Mouse (Mus musculus) erythroblast, adult 5-6 weeks (primary cell): Measurements from ENCODE around the gene Adamts2. TPM values are rescaled to one million over a fixed set of nuclear protein-coding genes. Genes with fewer than 3 reads are reported as not detected.

Experiments used
- ATAC-seq: replicated peaks from 2 replicates; pipeline ENCODE4 v1.8.0; 2016; ENCODE audit warnings: moderate number of reproducible peaks, mild to moderate bottlenecking, moderate TSS enrichment, inconsistent platforms; ENCODE audit not compliant: poor library complexity, low FRiP score, severe bottlenecking
- total RNA-seq, 2 experiments: library from RNA; stranded (forward) in 1 of 2; stranded (reverse) in 1 of 2; fragments of 150-400 nt in 1 of 2; fragments of 200-764, 138-1000 nt in 1 of 2; gene quantifications; 2 replicates each; pipeline versions ENCODE4 v1.2.3 to v1.2.4; 2015 to 2017; ENCODE audit warnings: low replicate concordance in 2 of 2

Gene Adamts2
- total RNA-seq, 2 experiments from 2014 or later, result 0.09 TPM; not detected in 1

DNA sequence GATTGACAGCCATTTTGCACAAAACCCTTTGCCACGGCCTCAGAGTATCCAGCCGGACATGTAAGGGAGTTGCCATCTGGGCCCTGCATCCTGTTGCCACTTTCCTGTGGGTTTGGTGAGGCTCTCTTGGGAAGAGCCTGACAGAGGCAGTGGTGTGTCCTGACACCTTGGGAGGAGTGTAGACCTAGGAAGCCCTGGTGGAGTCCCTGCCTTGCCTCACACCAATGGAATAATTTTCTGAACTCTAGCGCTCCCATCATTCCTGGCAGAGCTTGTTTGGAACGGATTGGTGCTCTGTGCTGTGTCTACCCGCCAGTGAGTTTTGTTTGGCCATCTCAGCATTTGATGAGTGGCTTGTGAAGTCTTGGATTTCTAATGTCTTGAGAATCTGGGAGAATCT, 19.5 kb downstream of the Adamts2 start:
- ATAC-seq, result no peak

DNA sequence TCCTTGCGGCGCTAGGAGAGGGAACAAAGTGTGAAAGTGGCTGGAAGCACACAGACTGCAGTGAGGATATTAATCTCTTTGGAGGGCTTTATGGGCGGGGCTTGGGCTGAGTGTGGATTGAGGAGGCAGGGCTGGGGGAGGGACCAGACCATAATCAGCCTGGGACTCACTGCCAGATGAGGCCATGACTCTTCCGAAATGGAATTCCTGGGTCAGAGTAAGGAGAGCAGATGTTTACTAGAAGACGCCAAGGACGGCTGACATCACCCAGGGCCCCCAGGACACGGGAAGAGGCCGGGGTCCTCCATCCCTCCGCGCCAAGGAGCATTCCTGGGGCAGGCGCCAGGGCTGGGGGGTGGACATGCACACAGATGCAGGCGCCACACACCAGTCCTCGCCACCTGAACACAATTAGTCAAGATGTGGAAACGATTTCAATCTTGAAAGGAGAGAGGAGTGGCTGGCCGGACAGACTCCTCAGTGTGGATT, 20.4 kb downstream of the Adamts2 start:
- ATAC-seq, result no peak

DNA sequence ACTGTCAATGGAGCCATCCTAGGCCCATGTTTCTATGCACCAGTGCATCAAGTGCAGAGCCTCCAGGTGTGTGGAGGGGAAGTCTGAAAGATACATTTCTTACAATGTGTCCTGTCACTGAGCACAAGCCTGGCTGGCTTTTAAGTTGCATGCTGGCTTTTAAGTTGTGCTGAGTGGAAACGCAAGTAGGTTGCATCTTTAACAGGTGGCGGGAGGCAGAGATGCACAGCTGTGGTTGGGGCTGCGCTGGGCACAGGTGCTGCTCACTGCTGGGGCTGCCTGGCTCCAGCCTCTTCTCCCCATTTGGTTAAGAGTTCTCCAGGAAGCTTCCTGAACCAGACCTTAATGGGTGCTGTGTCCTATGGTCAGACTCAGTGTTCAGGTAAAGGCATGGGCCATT, 21.9 kb downstream of the Adamts2 start:
- ATAC-seq, result no peak

DNA sequence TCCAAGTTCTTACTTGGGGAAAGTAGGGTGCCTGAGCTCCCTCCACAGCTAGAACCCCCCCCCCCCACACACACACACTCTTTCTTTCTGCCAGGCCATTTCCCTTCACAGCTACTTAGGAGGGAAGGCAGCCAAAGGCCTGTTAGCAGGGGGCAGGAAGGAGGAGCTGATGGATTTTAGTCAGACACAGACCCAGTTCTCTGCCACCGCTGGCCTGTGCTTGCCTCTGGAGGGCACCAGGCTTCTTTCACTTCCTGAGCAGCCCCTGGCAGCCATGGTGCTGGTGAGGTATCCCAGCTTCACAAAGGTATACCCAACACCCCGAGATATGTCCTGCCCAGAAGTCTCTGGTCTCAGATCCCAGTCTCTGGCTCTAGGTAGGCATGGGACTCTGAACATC, 22.4 kb downstream of the Adamts2 start:
- no peak for ATAC-seq

DNA sequence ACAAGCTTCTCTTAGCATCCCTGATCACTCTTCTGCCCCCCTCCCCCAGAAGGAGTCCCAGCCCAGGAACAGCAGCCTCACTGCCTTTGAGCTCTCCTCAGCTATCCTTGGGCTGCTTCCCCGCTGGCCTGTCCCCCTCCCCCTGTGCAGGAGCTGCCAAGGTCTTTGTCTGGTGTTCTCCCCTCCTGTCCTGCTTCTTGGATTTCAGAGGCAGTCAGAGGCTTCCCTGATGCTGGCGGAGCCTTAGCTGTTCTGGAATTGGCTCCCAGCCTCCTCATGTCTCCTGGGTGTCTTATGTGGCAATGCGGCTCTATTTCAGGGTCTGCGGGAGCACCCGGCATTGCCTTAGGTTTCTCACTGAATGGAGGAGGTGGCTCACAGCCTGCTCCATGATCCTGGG, 22.8 kb downstream of the Adamts2 start:
- no peak for ATAC-seq

DNA sequence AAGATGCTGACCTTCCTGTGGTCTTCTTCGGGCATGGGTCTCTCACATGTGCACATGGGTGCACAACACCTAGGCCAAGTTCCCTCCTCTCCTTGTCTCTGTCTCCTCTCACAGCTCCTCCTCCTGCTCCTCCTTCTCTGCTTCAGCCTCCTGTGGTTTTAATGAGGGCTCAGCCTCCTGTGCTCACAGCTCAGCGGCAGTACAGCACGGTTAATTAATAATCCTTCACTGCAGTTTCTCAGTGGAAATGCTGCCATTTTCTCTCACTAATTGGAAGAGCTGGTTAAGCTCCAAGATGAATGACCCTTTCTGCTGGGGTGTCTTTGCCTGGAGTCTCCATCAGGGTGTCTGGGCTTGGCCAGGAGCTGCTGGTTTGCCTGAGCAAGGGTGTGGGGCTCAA, 27.0 kb downstream of the Adamts2 start:
- ATAC-seq, result no peak

DNA sequence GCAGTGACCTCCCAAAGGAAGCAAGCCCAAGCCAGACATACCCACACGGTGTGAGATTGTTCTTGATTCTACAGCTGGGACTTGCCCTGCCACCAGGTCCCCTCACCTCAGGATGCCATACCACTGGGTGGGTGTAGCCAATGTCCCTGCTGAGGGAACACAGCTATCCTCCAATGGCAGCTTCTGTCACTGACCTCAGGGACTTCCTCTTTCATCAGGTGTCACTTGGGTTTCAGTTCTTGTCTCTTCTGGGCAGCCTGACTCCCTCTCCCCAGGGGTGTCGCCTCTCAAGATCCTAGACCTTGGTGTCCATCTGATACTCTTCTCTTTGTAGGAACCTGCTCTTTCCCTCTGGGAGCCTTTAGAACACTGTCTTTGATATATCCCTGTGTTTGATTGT, 28.6 kb downstream of the Adamts2 start:
- ATAC-seq, result no peak

DNA sequence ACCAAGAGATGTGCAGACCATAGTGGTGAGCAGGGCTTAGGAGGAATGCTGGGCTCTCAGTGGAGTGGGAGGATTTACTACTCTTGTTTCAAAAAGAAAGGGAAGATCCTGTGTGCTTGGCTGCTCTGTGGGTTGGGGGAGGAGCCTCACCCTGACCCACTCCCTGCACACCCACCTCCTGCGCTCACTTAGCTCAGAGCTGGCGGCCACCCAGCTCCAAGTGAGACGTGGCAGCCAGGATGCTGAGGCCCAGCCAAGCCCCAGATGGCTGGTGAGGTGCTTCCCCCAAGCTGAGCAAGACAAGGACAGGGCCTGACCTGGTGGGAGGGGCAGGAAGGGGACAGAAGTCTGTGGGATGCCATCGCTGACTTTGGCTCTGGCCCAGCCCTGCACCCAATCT, 30.4 kb downstream of the Adamts2 start:
- no peak for ATAC-seq

DNA sequence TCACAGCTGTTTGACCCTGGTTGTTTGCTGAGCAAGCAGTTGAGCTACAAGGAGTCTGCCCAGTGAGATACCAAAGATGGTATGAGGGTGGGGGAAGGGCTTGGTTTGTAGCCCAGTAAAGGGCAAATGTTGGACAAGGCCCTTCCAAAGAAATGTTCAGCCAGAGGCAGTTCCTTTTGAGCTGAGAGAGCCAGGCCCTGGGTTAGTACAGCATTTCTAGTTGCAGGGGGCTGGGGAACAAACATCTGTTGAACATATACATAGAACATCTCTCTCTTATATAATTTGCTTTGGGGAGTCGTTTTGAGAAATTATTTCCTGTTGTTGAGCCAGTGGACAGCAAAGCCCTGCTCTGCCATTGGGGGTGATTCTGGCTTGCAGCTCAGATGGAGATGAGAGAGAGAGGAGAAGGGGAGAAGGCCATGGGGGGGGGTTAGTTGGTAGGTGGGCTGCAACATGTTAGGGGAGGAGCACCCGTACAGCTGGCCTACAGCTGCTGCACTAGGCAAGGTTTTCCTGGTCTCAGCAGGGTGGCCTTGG, 33.2 kb downstream of the Adamts2 start:
- ATAC-seq, result no peak

DNA sequence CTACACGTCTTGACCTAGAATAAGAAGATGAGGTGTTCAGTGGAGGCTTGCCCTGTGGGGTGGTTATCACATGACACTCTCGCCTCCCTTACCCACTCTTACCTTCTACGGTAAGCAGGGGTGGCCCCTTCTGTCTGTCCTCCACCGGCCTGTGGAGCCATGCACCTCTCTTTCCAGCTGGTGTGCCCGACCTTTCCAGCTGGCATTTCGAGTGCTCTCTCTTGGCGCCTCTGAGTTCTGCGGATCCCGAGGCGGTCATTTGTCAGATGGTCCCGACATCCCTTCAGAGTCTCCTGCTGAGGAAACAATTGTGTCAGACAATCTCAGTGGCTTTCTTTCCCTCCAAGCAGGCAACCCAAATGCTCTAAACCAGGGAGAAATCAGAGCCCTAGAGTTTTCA, 35.1 kb downstream of the Adamts2 start:
- ATAC-seq, result no peak

DNA sequence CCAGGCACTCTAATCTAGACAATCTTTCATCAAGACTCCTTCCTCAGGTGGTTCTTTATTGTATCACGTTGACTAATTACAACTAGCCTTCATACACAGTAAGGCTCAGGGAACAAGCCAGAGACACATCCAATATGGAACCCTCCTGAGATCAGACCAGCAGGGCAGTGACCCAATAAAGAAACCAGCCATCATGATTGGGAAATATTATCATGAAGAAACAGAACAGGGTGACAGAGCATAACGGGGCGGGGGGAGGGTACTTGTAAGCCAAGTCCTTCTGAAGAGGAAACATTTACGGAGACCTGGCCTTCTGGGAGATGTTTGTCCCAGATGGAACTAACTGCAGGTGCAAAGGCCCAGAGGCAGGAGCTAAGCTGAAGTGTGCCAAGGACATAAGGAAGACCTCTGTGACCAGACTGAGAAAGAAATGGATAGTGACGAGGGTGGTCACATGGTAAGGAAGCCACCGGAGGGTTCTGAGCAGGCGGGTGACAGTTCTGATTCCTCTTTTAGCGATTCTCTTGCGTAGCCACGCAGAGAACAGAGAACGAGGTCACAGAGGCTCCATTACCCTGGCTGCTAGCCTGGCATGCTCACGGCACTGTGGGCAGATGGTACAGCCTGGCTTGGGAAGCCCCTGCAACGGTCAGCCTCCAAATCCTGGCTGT, 36.4 kb downstream of the Adamts2 start:
- ATAC-seq, result no peak

DNA sequence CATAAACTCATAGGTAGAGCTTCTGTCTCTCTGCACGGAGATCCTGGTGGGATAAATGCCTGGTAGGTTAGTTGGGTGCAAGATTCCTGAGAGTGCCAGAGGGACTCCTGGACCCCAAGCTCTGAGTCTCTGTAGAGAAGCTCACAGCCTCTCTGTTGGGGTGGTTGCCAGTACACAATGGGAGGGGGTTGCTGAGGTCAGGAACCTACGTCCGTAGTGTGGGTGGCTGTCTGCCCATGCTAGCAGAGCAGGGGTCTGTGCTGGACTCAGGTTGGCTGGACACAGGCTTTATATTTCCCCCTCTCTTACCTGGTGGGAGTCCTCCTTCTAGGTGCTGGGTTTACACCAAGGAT, 37.0 kb downstream of the Adamts2 start:
- ATAC-seq, result no peak

DNA sequence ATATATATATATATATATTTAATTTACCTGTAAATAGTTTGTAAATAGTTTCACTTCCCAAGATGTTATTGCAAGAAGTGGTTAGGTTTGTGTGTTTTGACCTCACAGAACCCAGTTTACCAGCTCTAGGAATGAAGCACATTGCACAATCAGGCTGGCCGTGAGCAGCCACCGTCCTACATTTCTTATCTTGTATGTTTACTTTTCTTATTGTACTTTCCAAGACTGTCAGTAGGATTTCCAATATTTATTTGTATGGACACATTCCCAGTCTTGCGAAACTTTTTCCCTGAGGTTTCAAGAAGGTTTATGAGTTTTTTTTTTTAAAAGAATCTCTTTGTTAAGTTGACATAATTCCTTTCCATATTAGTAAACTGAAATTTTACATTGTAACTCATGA, 40.7 kb downstream of the Adamts2 start:
- ATAC-seq, result no peak

DNA sequence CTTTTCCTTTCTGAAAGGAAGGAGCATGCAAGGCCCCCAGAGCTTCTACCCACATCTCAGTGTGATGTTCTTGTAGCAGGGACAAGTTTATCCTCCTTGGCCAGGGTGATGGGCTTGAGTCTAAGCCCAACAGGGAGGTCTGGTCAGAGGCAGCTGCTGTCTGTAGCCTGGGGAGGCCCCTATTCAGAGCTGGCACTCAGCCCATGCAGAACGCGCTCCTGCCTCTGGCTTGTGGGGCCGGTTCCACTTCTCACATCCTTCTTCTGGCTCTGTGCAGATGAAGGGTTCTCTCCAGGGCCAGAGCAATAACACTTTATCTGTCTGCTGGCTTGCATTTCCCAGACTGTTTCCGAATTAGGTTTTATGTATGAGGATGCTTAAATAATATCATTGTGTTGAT, 44.3 kb downstream of the Adamts2 start:
- ATAC-seq, result no peak

DNA sequence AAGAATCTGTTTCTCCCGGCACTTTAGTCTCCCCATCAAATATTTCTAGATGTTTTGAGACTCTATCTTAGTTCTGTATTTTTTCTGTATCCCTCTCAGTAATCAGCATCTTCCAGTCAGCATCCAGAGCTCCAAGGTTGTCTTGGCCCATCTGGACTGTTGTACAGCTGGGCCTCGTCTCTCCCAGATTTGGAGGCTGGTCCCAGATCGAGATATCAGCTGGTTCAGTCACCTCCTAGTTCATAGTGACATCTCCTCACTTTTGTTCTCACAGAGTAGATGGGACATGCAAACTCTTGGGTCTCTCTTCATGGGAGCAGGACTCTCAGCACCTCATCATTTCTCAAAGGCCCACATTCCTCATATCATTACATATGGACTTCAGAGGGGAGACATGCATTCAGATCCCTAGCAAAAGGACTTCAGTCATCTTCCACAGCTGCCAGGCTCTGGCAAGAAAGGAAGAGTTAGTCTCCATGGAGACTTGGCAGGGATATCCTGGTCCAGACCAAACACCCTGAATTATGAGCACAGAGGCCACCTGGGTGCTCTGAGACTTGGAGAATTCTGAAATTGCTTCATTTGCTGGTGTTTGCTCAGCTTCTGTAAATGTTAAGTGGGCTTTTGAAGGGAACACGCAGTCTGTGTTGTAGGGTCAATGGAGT, 46.4 kb downstream of the Adamts2 start:
- ATAC-seq, result no peak

DNA sequence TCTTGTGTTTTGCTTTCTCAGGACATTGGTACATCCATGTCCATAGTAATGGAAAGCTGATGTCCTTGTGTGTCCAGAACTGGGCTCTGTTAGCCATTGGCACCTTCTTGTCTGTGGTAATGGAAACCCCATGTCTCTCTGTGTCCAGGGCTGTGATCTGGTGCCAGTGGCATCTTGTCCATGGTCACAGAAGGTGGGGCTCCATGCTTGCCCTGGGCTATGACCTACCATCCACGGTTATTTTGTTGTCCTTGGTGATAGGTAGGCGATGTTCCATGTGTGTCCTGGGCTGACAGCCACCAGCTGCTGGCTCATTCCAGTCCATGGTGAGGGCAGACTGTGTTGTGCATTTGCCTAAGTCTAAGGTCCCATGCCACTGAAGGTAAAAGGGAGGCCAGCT, 48.2 kb downstream of the Adamts2 start:
- no peak for ATAC-seq

DNA sequence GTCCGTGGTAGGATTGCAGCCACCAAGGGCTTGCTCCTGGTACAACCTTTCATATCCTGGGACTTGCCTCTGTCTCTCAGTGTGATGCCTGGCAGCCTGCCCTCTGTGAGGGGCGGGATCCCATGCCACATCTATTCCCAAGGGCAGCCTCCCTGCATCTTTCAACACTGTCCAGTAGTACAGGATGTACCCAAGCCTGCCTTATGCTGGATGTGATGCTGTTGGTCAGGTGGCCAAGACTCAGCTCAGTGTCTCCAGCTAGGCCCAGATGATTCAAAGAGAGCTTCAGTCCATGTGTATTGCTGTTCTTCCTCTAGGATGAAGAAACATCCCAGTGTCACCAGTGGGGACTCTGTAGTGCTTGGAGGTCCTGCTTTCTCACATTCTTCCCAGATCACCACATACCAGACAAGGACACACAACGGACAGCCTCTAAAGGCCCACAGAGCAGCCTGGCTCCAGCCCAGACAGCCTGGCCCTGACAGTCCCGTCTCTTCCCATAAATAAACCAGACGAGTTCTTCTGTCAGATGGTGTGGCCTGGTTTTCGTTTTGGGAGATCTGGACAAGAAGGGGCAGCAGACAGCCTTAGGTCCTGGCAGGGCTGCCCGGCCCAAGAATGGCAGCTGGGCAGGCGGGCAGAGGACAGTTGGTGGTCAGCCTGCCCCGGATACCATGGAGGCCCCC, 52.0 kb downstream of the Adamts2 start:
- ATAC-seq, result no peak

DNA sequence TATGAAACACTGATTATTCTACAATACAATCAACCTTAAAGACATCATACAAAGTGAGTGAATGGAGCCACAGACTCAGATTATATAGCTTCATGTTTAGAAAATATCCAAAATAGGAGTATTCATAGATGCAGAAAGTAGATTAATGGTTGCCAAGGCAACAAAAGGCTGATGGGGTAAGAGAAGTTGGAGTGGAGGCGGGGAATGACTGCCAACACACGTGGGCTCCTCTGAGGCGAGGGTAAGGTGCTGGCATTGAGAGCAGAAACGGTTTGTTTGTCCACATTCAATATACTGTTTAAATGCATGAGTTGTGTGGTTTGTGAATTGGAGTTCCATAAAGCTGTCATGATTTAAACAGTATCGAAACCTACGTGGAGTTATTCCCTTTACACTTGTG, 56.9 kb downstream of the Adamts2 start:
- no peak for ATAC-seq

DNA sequence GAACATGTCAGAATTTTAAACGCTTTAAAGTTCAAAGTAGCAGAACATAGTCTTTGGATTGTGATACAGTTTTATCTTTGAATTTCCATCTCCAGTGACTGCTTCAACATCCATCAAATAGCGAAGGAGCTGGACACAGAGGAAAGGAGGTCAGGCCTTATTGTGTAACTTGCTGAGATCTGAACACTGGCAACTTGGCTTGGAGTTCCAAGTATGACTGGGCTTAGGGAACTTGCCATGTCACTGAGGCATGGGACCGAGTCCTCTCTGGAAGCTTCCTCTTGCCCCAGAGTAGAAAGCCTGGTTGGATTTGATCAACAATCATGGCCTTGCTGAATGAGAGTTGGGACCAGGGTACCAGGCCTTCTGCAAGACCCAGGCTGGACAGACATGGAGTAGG, 60.3 kb downstream of the Adamts2 start:
- no peak for ATAC-seq

DNA sequence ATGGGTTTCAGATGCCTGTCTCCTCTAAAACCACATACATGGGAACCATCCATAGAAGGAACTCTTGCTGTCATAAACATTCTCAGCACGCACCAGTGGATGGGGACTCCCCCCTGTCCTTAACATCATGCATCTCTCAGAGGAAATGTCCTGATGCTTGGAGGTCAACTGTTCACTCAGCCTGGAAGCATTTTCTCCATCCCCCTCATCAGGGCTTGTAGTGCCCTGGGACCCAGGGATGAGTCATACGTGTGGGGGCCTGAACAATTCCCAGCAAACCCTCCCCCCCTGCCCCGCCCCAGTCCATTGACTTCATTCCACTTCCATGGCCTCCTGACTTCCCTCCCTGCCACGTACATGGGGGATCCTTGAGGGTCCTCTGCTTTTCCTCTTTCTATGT, 62.9 kb downstream of the Adamts2 start:
- no peak for ATAC-seq
